Mouse (Mus musculus): ENCODE results near the gene Ngfr. TPM values are rescaled to one million over a fixed set of nuclear protein-coding genes. Genes with fewer than 3 reads are reported as not detected.
A peak's percentile ranks its signal among the peaks of the same experiment; 100 is the strongest.

The Ngfr gene
- total RNA-seq, 2 experiments from 2014 or later, result 1.0 to 1.4 TPM

- no peak for DNase-seq (ENCODE audit: extremely low spot score in 1 of 2, low spot score in 1 of 2)
Observed at GRCm38 (mm10) chr11:95569908-95570307, 17.6 kb downstream of the Ngfr start.

- DNase-seq (ENCODE audit: extremely low spot score in 1 of 2, low spot score in 1 of 2), result no peak
Observed at GRCm38 (mm10) chr11:95567936-95568715, 19.4 kb downstream of the Ngfr start.

DNA sequence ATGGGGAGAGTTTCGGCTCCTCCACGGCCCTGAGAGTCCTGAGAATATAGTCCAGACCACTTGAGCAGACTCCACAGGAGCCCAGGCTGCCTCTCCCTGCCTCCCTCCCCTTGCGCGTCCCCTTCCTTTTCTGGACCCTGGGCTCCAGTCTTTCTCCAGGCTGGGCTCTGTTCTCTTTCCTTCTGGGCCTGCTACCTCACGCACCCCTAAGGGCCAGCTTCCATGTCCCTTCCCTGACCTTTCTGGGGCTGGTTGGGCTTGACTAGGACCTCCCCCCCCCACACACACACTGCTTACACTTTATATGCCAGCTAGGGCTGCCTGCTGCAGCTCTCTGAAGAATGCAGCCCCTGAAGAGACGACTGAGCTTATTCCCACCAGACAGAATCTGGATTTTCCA lies 20.2 kb downstream of the Ngfr start:
- DNase-seq (ENCODE audit: extremely low spot score in 1 of 2, low spot score in 1 of 2), result no peak

DNA sequence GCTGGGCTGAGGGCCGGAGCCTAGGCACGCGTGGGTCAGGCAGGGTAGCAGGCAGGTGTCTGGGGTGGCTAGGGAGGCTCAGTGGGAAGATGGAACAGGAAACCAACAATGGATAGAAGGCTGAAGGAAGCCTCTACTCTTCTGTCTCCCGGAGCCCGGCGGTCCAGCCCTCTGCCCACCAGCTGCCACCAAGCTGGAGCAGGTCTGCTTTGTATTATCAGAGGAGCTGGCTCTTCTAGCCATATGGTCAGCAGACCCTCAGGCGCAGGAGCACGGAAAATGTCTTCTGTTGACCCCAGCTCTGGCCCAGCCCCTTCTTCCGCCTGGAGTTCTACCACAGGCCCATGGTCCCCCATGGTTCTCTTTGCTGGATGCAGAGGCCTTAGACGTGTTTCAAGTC lies 22.2 kb downstream of the Ngfr start:
- no peak for DNase-seq (ENCODE audit: extremely low spot score in 1 of 2, low spot score in 1 of 2)

DNA sequence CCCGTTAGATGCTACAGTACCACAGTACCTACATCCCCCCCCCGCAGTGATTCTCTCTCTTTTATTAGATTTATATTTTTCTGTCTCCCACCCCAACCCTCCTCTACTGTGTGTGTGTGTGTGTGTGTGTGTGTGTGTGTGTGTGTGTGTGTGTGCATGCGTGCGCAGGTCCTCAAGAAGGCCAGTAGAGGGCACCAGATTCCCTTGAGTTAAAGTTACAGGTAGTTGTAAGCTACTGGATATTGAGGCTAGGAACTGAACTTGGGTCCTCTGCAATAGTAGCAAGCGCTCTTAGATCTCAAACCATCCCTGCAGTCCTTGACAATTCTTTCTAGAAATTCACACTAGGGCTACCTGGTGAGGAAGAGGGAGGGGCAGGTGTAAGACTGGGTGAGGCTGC lies 23.7 kb downstream of the Ngfr start:
- DNase-seq (ENCODE audit: extremely low spot score in 1 of 2, low spot score in 1 of 2), result no peak

DNA sequence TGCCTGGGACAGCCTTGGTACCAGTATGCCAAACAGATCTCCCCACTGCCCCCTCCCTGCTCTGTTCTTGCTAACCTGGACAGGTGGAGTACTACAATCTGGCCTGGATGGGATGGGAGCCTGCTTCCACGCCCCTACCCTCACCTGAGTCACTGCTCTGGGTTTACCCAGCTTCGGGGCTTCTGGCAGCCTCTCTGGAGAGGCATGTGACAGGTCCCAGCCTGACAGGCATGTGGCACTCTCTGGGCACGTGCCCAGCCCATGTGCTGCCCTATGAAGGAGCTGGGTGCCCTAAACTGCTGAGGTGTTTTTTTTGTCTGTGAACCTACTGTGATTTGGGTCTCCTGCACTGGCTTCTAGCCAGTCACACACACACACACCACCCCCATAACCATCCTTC lies 26.8 kb downstream of the Ngfr start:
- no peak for DNase-seq (ENCODE audit: extremely low spot score in 1 of 2, low spot score in 1 of 2)

GRCm38 (mm10) chr11:95559761-95560160 lies 27.8 kb downstream of the Ngfr start:
- no peak for DNase-seq (ENCODE audit: extremely low spot score in 1 of 2, low spot score in 1 of 2)

DNA sequence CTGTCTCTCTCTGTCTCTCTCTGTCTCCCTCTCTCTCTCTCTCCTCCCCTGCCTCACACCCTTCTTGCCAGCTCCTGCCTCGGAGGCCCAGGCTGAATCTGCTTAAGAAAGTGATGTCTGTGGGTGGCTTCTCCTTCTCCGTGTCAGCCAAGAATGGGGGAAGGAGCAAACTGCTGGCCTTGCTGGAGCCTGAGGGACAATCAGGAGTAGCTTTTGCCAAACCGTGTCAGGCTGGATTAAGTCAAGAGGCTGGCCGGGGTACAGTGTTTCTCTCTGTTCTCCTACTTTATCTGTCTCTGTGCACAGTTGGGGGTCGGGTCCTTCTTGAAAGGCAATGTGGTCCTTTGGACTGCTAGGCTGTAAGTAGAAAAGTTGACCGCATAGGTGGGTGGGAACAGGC lies 29.8 kb downstream of the Ngfr start:
- no peak for DNase-seq (ENCODE audit: extremely low spot score in 1 of 2, low spot score in 1 of 2)

GRCm38 (mm10) chr11:95557032-95557431 lies 30.5 kb downstream of the Ngfr start:
- DNase-seq (ENCODE audit: extremely low spot score in 1 of 2, low spot score in 1 of 2), result no peak

DNA sequence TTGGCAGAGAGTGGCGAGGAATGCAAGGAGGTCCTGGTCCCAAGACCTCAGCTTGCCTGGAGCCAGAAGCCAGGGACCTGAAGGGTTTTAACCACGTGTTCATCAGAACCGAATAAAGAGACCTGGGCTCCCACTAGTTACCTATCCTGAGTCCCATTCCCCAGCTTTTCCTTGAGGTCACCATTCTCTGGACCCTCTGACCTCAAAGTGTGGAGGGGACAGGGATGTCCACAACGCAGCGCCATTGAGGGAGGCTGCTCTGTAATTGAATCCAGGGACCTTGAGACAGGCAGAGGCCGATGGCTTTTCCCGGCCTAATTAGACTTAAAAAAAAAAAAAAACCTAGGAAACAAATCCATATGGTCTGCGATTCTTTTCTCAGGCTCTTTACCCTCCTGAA lies 32.3 kb downstream of the Ngfr start:
- no peak for DNase-seq (ENCODE audit: extremely low spot score in 1 of 2, low spot score in 1 of 2)

DNA sequence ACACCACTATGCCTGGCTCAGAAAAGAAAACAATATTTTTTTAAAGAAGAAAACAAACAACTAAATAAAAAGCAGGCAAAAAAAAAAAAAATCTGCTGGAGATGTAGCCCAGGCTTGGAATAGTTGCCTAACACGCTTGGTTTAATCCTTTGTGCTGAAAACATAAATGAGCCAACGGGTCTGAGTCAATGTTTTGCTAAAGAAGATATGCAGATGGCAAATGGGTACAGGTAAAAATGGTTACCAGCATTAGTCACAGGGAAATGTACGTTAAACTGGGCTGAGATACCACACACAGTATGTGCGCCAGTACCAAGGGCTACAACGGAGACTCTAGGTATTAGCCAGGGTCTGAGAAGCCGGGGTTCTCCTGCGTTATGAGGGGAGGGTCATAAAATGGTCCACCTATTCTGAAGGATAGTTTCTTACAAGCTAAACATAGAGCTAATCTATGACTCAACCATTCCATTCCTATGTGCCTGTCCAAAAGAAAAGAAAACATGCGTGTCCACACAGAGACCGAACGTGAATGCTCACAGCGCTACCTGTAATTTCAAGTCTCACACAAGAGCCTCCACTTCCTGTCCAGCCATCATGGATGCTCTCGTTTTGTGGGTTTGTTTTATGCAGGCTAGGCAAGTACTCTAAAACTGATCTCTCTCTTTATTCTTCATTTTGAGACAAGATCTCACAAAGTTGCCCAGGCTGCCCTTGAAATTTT lies 37.1 kb downstream of the Ngfr start:
- DNase-seq (ENCODE audit: extremely low spot score in 1 of 2, low spot score in 1 of 2), result no peak

- DNase-seq (ENCODE audit: extremely low spot score in 1 of 2, low spot score in 1 of 2), result no peak
Observed at GRCm38 (mm10) chr11:95546021-95546782, 41.3 kb downstream of the Ngfr start.

GRCm38 (mm10) chr11:95544546-95545327 lies 42.8 kb downstream of the Ngfr start:
- DNase-seq (ENCODE audit: extremely low spot score in 1 of 2, low spot score in 1 of 2), result no peak

- DNase-seq (ENCODE audit: extremely low spot score in 1 of 2, low spot score in 1 of 2), result no peak
Observed at GRCm38 (mm10) chr11:95540637-95541385, 46.7 kb downstream of the Ngfr start.

DNA sequence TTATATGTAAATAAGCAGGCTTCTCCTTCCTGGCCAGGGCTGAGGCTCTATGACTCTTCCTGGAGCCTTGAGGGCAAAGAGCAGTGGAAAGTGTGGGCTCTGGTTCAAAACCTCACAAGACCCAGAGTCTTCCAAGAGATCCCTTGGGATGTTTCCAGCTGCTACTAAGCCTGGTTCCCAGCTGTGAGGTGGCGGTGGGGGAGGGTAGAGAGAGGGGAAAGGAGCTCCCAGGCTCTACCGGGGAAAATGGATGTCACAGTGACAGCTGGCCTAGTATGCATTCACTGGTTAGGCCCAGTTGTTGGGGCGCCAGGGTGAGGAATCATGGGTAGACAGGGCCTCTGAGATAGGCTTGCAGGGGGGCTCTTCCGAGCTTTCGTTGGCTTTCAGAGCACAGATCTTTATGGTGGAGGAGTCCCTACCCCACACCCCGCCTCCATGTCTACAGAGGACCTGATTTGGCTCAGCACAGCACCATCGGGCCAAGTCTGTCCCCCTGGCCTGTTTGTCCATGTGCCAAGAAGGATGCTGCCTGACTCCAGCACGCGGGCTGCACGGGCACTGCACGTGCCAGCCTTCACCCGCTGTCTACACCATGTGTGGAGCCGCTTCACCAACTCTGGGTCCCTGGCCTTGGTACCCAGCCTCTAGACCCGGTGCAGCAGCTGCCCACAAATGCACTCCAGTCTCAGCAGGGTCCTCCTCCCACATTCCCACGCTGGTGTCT lies 49.0 kb downstream of the Ngfr start:
- DNase-seq (ENCODE audit: extremely low spot score in 1 of 2, low spot score in 1 of 2), result no peak

- DNase-seq (ENCODE audit: extremely low spot score in 1 of 2, low spot score in 1 of 2), result peak; percentile 88 to 97
Observed at GRCm38 (mm10) chr11:95533484-95534160, 53.9 kb downstream of the Ngfr start.

- no peak for DNase-seq (ENCODE audit: extremely low spot score in 1 of 2, low spot score in 1 of 2)
Observed at GRCm38 (mm10) chr11:95532353-95533072, 55.0 kb downstream of the Ngfr start.

DNA sequence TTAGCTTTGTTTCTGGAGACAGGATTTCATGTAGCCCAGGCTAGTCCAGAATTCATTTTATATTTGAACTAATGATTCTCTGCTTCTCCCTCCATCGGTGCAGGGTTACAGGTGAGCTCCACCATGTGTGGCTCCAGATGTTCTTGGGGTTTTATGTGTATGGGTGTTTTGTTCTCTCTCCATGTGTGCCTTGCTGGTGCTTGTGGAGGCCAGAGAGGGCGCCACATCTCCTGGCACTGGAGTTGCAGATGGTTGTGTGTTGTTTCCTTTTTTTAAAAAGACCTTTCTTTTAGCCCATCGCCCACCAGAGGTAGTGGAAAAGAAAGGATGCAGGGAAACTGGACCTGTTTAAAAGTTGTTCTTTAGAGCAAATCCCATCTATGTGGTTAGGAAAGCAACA lies 59.3 kb downstream of the Ngfr start:
- no peak for DNase-seq (ENCODE audit: extremely low spot score in 1 of 2, low spot score in 1 of 2)

Data from layer of hippocampus, postnatal 25 days (tissue).